Mouse (Mus musculus) small intestine, adult 2 months (tissue): Measurements from ENCODE around the gene Bcs1l. TPM values are rescaled to one million over a fixed set of nuclear protein-coding genes. Genes with fewer than 3 reads are reported as not detected.

Source experiments
- H3K27ac ChIP-seq: fragments of 200-500 bp; 2 replicates; pipeline ENCODE4 v1.5.1; 2012; ENCODE audit warnings: low read depth, low read length, control low read depth, inconsistent platforms; ENCODE audit not compliant: insufficient read depth
- H3K27me3 ChIP-seq: fragments of 200-500 bp; 2 replicates; pipeline ENCODE4 v1.6.1; 2012; ENCODE audit warnings: mild to moderate bottlenecking, moderate library complexity, low read length, inconsistent platforms; ENCODE audit not compliant: control insufficient read depth, insufficient read depth
- H3K36me3 ChIP-seq: fragments of 200-500 bp; 2 replicates; pipeline ENCODE4 v1.6.1; 2012; ENCODE audit warnings: mild to moderate bottlenecking, low read length, control low read depth, inconsistent platforms; ENCODE audit not compliant: control insufficient read depth, insufficient read depth
- H3K4me1 ChIP-seq: fragments of 200-500 bp; 2 replicates; pipeline ENCODE4 v1.6.1; 2012; ENCODE audit warnings: low read length, inconsistent platforms, mixed read lengths; ENCODE audit not compliant: control insufficient read depth, insufficient read depth, insufficient read length
- H3K4me3 ChIP-seq: fragments of 200-500 bp; 2 replicates; pipeline ENCODE4 v1.5.1; 2012; ENCODE audit warnings: low read depth, mild to moderate bottlenecking, control low read depth, inconsistent platforms, low read length, moderate library complexity
- CTCF ChIP-seq: fragments of 200-500 bp; IDR thresholded peaks from 2 replicates; pipeline ENCODE4 v1.5.1; 2012; ENCODE audit warnings: low read depth, mild to moderate bottlenecking, control low read depth, inconsistent platforms, low read length, moderate library complexity, mixed read lengths; ENCODE audit not compliant: insufficient replicate concordance, insufficient read length; ENCODE audit errors: extremely low read depth
- POLR2A ChIP-seq: fragments of 200-500 bp; IDR thresholded peaks from 2 replicates; pipeline ENCODE4 v1.6.1; 2012; ENCODE audit warnings: low read depth, mild to moderate bottlenecking, control low read depth, inconsistent platforms, low read length, moderate library complexity
- WGBS: fragments of 180-500 bp; shearing (Covaris S2); methylation state at CpG from one replicate; pipeline ENCODE4 v1.1.7; 2018; 5-methylcytosine and 5-hydroxymethylcytosine counted together
- polyA plus RNA-seq: library from polyadenylated mRNA; depleted of rRNA; stranded (reverse); fragments of >200 nt; gene quantifications from 2 replicates; pipeline ENCODE4 v1.2.3, GENCODE M21; 2012

Bcs1l gene
- polyA plus RNA-seq, 1 experiment = 5.9 TPM

DNA sequence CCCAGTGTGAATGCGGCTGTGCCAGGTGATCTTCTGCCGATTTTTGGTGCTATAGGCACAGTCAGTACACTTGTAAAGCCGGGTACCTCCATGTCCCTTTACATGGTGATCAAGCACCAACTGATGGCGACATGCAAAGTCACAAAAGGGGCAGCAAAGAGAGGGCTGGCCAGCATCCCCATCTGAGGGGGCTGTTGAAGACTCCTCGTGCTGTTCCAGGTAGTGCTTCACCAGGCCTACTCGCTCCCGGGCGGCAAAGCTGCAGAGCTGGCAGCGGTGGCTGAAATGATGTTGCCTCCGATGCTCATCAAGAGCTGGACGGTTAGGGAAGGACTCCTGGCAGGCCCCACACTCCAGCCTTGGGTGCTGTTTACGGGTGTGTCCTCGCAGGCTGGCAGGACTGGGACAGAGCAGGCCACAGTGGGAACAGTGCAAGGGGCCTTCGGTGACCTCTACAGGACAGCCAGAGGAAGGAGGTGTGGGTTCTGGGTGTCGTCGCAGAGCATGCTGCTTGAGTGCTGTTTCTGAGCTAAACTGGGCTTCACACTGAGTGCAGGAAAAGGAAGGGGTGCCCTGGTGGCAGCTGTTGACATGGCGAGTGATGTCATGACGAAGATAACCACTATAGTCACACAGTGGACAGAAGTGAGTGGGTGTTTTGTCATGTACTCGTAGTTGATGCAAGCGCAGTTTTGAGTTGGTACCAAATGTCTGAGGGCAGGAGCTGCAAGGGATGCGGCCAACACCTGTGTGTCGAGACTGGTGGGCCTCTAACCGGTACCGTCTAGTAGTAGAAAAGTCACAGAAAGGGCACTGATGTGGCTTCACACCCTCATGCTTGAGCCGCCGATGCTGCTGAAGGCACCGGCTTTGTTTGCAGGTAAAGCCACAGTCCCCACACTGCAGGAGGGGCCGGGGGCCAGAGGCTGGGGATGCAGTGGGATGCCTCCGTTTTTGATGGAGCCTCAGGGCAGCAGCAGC, 18.1 kb upstream of the Bcs1l start:
- Histone ChIP-seq H3K27me3 (no peaks in the 10 kb centered on the region), H3K4me1 (no peaks in the 10 kb centered on the region), H3K27ac (no peak overlapping the region), H3K36me3 (peaks cover 71% of the 10 kb centered on the region), H3K4me3 (no peak overlapping the region)
- no peak for TF ChIP-seq CTCF
- TF ChIP-seq POLR2A = no peak
- WGBS = 92% methylated on average over 29 of the region's 29 CpGs

GRCm38 (mm10) chr1:74582621-74583020, 5.5 kb upstream of the Bcs1l start:
- H3K27ac ChIP-seq = no peak overlapping the region
- H3K4me3 ChIP-seq = no peak overlapping the region
- 88% methylated on average over 3 of the region's 3 CpGs for WGBS
- H3K27me3 ChIP-seq = no peaks in the 10 kb centered on the region
- no peak for TF ChIP-seq POLR2A
- no peak for TF ChIP-seq CTCF
- peaks cover 2% of the 10 kb centered on the region; the same call in 1 of the 2 replicates for H3K4me1 ChIP-seq
- H3K36me3 ChIP-seq = peaks cover 30% of the 10 kb centered on the region

DNA sequence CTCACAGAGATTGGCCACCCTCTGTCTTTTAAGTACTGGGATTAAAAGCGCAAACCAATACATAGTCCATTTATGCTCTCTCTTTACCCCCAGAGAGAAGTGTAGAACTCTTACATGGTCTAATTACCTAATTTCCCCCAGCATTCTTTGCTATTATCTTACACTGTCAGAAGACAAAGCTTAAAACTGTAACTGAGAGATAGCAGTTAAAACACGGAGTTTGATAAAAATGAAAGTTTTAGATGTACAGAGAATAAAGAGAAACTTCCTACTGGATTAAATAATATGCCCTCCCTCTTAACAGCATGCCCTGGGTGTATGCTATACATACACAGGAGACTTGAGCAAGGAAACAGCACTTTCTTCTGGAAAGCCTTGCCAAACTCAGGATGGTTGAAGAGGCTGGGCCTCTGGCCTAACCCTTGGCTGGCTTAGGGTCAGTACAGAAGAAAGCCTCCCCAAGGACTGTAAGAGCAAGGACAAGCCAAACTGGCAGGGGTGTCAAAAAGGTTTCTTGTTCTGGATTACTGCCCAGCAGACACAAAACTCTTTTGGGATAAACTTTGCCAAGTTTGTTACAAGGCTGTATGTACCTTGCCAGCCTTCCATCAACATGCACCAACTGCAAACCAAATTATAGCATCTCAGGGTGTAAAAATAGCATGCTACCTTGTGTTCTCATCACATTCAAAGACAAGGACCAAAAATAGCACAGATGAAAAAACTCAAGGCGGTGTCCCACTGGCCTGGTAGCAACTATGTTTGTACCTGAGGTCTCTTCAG, 3.3 kb upstream of the Bcs1l start:
- H3K27ac ChIP-seq = no peak overlapping the region
- 92% methylated on average over 3 of the region's 3 CpGs for WGBS
- peaks cover 2% of the 10 kb centered on the region; the same call in 1 of the 2 replicates for H3K4me1 ChIP-seq
- no peaks in the 10 kb centered on the region for H3K27me3 ChIP-seq
- no peak for TF ChIP-seq POLR2A
- TF ChIP-seq CTCF = no peak
- H3K36me3 ChIP-seq = peaks cover 14% of the 10 kb centered on the region
- no peak overlapping the region for H3K4me3 ChIP-seq

GRCm38 (mm10) chr1:74587233-74587772, 786 bp upstream of the Bcs1l start:
- Histone ChIP-seq H3K4me1 (peaks cover 2% of the 10 kb centered on the region; the same call in 1 of the 2 replicates), H3K36me3 (peaks cover 17% of the 10 kb centered on the region), H3K4me3 (peak overlapping the region; percentile 90), H3K27me3 (no peaks in the 10 kb centered on the region), H3K27ac (peak overlapping the region; percentile 57)
- WGBS = 2% methylated on average over 24 of the region's 24 CpGs
- TF ChIP-seq CTCF = no peak
- no peak for TF ChIP-seq POLR2A

GRCm38 (mm10) chr1:74594434-74594833, 6.3 kb downstream of the Bcs1l start:
- no peak overlapping the region for H3K27ac ChIP-seq
- 69% methylated on average over 8 of the region's 8 CpGs for WGBS
- no peak for TF ChIP-seq POLR2A
- no peak for TF ChIP-seq CTCF

GRCm38 (mm10) chr1:74600501-74601266, 12.6 kb downstream of the Bcs1l start:
- peak overlapping the region; percentile 91 for H3K4me3 ChIP-seq
- TF ChIP-seq CTCF (no peak), POLR2A (no peak)
- peaks cover 12% of the 10 kb centered on the region for H3K36me3 ChIP-seq
- H3K27ac ChIP-seq = no peak overlapping the region
- peaks cover 3% of the 10 kb centered on the region for H3K4me1 ChIP-seq
- no peaks in the 10 kb centered on the region for H3K27me3 ChIP-seq
- 7% methylated on average over 24 of the region's 26 CpGs for WGBS

More at GRCm38 (mm10) chr1:74594434-74594833, 6.3 kb downstream of the Bcs1l start:
- Histone ChIP-seq H3K36me3 (peaks cover 43% of the 10 kb centered on the region), H3K4me3 (no peak overlapping the region), H3K27me3 (no peaks in the 10 kb centered on the region), H3K4me1 (no peaks in the 10 kb centered on the region)
